Mouse (Mus musculus): ENCODE data around the gene Hmx3.

The Hmx3 gene

DNA sequence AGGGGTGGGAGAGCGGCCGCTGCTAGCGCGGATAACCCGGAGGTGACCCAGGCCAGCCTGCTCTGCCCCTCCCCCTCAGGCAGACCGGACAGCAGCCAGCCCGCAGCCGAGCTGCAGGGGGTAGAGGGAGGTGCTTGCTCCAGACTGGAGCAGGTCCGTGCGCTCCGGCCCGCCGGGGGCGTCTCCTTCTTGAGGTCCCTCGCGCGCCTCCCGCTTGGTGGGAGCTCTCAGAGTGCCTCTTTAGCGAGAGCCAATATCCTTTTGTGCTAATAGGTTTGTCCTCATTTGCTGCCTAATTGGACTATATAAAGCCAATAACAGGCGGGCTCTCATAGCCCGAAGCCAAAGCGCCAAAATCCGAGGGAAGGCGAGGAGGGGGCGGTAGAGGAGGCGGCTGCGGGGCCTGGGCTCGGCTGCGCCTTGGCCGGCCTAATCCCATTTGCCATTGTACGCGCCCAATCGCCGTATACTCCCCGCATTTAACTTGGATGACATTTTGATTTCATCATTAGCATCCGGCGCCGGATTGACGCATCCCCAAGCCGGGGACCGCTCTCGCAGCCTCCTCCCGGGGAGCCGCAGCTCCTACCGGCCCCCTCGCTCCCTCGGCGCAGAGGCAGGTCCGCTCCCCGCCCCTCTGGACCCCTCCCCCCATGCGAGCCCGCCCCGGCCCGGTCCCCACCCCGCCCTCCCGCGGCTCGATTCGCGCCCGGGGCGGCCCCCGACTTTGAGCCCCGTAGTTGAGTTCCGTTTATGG is at the start of gene Hmx3:
TSS of gene Hmx3 (plus strand) at position 753 of the 757 bp plus-strand sequence.
- no peak for DNase-seq (ENCODE audit: low read depth, low spot score)

DNA sequence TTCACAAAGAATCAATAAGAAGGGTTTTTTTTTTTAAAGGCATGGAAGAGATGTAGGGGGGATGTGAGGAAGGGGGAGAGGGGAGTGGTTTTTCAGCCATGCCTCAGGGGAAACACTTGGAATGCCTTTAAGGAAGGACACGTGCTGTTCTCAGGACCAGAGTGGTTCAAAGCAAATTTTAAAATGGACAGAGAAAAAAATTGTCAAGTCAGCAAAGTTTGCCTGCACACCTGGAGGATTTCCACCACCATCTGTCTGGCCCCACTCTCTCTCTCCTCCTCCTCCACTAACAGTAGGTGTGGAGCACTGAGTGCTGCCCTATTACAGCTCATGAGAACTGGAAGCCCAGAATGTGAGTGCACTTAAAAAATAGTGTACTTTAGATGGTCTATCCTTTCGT is 38.9 kb upstream of the Hmx3 start:
- no peak for DNase-seq (ENCODE audit: low read depth, low spot score)

DNA sequence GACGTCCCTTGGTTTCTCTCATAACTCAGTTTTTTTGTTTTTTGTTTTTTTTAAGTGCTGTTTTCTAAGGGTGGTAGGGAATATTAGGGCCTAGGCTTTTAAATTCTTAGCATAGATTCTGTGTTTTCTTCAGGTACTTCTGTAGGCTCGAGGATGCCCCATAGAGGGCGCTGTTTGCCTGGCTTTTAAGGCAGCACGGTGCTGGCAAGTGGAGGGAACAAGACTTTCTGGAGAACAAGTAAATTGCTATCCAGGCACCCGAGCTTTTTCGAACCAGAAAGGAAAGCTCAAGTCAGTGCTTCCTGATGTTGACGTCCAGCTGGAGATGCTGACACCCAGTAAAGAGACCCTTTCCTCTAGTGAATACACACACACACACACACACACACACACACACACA is 2.7 kb upstream of the Hmx3 start:
- DNase-seq (ENCODE audit: low read depth, low spot score), result peak; percentile 58

DNA sequence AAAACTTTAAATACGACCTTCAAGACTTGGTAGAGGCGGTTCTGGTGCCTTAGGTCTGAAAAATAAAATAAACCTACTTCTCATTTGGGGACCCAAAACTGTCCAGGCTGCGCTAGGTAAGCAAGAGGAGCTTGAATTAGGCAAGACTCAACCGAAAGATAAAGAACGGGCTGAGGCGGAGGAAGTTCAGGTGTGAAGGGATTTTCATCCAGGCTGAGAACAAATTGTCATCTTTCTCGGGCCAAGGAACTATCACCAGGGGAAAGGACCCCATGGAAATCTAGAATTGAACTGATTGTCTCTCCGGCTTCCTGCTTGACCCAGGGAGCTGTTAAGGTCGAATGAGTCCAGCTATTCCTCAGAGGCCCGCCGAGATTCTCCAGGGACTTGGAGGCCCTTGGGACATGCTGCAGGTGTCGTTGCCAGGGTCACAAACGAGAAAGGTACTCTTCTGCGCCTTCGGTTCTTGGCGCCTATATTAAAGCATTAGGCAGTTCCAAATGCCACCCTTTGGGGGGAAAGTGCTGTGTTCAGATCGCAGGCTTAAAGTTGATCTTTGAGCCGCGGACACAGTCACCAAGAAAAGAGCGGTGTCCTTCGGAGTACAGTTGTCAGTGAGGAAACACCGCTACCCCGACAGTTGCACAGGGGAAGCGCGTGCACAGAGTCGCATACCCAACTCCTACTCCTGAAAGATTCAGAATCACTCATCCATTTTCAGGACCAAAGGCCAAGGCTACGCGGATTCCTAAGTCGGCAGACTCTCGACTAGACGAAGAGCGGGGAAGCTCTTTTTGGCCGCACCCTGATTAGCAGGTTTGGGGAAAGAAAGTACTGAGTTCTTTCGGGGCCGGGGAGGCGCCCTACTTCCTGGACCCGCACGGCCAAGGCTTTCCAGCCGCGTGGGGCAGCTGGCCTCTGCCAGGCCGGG is 1.2 kb upstream of the Hmx3 start:
- no peak for DNase-seq (ENCODE audit: low read depth, low spot score)

DNA sequence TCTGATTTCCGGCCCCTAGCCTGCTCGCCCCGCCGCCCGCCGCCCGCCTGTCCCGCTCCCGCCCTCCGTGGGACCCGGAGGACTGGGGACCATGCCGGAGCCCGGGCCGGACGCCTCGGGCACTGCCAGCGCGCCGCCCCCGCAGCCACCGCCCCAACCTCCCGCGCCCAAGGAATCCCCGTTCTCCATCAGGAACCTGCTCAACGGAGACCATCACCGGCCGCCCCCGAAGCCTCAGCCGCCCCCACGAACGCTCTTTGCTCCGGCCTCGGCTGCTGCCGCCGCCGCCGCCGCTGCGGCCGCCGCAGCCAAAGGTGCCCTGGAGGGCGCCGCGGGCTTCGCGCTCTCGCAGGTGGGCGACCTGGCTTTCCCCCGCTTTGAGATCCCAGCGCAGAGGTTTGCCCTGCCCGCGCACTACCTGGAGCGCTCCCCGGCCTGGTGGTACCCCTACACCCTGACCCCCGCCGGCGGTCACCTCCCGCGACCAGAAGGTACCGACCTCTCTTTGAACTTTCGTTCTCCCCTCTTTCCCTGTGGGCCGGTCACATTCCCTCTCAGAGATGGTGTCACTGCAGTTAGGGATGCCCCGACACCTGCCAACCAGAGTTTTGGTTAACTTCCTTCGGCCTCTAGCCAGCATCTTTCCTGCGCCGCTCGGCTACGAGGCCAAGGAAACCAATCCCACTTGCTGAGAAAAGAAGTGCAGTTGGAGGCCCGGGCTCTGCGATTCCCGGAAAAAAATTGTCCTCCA is 380 bp downstream of the Hmx3 start:
- no peak for DNase-seq (ENCODE audit: low read depth, low spot score)

DNA sequence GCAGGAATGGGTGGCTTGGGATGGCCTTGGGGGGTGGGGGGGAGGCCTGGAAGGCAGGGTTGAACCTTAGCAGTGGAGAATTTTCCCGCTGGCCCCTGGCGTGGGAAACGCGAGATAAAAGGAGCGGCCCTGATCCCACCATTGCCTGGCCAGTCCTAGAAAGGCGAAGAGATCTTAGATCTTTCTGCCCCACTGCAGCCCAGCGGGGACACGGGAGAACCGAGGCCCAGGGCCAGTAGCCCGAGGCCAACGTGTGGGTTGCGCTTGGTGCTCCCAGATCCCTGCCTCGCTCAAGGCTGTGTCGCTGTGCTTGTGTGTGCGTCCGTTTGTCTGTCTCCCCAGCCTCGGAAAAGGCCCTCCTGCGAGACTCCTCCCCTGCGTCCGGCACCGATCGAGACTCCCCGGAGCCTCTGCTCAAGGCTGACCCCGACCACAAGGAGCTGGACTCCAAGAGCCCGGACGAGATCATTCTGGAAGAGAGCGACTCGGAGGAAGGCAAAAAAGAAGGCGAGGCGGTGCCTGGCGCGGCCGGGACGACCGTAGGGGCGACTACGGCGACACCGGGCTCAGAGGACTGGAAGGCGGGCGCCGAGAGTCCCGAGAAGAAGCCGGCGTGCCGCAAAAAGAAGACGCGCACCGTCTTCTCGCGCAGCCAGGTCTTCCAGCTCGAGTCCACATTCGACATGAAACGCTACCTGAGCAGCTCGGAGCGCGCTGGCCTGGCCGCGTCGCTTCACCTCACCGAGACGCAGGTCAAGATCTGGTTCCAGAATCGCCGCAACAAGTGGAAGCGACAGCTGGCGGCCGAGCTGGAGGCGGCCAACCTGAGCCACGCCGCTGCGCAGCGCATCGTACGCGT is 1.2 kb downstream of the Hmx3 start:
- DNase-seq (ENCODE audit: low read depth, low spot score), result no peak

DNA sequence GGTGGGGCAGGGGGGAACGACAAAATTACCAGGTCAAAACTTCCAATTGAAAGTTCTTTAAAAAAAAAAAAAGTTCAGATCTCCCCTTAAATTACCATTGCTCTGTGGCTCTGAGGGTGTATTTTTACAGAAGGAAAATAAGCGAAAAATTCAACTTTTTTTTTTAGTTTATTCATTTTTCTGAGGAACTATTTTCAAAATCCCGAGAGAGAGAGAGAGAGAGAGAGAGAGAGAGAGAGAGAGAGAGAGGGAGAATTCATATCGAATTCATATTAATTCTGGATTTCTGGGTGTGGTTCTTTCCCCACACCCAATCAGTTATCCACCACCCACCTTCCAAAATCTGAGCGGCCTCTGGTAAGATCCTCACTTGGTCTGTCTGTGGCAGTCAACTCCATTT is 2.2 kb downstream of the Hmx3 start:
- no peak for DNase-seq (ENCODE audit: low read depth, low spot score)

DNA sequence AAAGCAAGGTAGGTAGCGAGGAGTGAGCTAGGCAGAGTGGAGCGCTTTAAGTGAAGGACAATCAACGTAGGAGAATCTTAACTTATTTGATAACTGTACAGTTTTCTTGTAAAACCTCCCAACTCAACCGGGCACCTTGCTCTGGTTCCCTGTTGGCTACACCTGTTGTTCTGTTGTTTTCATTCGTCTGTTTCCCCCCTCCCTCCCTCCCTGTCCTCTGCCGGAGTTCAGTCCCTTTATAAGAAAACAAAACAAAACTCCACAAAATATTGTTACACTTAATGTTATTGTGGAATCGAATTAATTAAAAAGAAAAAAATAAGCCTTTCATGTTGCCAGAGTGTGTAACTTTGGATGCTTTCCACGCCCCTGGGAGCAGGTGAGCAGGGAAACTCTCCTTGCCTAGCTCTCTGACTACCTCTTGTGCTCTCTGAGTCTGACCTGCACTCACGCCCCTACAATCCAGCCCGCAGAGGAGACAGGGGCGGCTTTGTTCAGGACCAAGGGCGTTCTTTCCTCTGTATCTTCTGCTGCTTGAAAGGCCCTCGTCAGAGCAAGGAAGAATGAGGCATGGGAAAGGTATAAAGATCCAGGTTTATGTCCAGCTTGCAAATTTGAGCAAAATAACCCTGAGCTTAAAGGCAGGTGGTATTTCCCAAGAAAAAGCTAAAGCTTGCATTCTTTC is 3.2 kb downstream of the Hmx3 start:
- no peak for DNase-seq (ENCODE audit: low read depth, low spot score)

DNA sequence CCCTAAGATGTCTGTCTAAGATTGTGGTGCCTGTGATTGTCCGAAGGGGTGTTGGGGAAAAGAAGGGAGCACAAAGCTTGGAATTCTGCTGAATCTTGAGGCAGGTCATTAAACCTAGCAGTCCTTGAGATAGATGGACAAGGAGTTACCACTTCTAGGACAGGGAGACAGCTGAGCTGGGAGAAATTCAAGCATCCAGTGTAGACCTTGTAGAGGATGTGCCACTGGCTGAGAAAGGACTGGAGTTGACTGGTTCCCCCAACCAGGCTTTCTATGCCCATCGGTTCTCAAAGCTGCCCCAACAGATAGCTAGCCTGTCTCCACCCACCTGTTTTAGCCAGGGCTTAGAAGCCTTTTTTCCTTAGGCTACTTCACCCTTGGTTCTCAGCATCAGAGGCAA is 3.8 kb downstream of the Hmx3 start:
- DNase-seq (ENCODE audit: low read depth, low spot score), result no peak

DNA sequence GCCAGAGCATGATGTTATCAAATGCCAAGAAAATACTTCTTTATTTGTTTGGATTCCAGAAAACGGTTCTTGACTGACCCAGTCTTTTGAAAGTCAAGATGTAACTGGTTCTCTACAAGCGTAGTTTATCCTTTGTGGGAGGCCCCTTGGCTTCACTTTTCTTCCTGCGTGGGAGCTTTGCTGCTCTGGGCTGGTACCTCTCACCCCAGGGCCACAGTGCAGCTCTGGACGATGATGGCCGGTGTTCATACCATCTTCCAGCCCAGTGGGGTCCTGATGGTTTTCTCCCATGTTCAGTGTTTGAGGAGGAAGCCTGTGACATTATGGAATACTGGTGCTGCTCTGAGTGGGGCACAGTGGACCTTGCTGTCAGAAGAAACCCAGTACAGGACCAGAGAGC is 4.8 kb downstream of the Hmx3 start:
- DNase-seq (ENCODE audit: low read depth, low spot score), result no peak

DNA sequence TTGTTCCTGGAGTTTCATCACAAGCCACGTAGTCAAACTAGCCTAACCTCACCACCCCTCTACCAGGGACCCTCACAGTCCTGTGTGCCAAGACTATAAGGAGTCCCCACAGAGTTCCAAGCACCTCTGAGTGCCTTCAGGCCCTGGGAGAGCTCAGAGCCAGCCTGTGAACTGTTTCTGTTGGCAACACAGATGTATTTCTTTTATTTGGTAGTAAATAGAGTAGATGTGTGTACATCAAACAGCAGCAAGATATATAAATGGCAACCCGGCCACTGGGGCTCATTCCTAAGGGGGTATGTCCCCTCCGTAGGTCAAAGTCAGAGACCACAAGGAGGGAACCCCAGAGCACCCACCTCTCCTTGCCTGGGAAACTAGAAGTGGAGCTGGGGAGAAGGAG is 5.8 kb downstream of the Hmx3 start, which contains the start of gene Hmx2:
TSS of gene Hmx2 (plus strand) at position 301 of the 400 bp plus-strand sequence.
- DNase-seq (ENCODE audit: low read depth, low spot score), result no peak

DNA sequence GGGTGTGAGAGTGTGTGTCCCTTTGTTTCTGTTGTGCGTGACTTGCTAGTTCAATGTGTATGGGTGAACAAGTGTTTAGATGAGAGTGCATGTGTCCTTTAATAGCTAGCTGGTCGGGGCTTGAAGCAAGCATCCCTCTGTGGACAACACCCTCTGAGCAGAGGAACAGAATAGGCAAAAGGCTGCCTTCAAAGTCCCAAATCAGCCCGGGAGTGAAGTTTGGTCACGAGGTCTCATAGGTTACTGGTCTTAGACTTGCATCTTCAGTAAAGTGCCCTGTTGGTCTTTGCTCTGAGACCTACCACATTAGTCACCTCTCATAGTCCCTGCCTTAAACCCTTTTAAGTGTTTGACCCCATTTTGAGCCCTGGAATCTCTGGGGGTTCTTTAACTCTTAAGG is 8.8 kb downstream of the Hmx3 start:
- DNase-seq (ENCODE audit: low read depth, low spot score), result no peak

DNA sequence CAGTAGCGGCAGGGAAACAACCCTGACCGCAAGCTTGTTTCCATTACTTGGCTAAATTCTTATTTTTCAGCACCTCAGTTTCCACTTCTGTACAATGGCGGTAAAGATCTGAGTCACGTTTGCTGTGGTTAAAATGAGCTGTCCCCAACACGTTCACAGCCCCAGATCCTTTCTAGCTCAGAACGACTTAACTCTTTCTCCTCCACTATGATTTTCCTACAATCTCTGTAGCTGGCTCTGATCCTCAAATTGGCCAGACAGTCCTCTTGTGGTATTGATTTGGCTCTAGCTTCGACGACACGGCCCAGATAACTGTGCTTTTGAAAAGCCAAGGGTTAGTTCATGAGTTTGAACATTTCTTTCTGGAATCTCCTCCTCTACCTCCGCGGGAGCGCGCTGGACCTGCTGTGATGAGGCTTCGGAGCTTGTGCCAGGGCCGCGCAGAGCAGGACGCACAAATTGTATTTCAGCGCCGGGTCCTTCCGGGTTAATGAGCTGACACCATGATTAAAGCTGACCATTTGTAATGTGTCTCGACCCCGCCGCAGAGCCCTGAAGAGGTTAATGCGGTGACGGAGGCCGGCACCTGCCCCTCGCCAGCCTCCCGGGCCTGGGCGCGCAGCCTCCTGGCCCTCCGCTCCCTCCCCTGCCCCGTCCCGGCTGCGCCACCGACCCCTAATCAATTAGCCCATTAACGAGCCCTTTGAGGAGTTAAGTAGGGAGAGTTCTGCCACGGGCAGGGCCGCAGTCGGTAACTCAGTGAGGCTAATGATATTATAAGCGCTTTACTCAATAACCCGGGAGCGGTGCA is 9.5 kb downstream of the Hmx3 start:
- DNase-seq (ENCODE audit: low read depth, low spot score), result no peak

DNA sequence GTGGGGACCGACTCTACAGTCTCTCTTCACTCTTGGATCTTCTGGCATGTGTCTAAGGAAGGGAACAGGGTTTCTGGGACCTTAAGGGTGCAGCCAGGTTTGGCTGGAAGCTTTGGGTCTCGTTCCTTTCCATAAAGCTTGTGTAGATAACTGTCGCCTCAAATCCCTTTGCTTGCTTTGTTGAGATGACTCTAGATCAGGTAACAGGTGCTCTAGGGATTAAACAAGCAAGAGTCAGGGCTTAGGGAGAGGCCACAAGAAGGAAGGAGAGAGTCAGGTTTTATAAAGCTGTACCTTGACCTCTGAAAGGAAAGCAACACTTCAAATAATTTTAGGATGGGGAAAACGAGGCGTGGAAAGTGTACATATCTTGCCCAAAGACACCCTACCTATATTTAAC is 10.1 kb downstream of the Hmx3 start:
- no peak for DNase-seq (ENCODE audit: low read depth, low spot score)

DNA sequence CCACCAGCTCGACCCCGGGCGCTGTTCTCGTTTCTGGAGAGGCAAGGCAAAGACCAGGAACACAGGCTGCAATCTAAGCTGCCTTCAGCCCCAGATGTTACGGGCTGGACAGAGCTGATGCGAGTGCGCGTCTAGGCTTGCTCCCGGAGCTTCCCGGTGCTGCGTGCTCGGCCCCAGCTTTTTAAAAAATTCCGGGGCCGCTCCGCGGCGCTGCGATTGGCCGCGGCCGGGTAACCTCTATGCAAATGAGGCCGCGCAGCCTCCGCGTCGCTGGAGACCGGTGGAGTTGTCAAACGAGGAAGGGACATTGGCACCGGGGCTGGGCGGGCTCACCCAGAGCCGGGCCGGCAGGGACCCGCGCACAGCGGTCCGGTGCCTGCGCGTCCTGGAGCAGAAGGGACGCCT is 11.1 kb downstream of the Hmx3 start:
- DNase-seq (ENCODE audit: low read depth, low spot score), result no peak

DNA sequence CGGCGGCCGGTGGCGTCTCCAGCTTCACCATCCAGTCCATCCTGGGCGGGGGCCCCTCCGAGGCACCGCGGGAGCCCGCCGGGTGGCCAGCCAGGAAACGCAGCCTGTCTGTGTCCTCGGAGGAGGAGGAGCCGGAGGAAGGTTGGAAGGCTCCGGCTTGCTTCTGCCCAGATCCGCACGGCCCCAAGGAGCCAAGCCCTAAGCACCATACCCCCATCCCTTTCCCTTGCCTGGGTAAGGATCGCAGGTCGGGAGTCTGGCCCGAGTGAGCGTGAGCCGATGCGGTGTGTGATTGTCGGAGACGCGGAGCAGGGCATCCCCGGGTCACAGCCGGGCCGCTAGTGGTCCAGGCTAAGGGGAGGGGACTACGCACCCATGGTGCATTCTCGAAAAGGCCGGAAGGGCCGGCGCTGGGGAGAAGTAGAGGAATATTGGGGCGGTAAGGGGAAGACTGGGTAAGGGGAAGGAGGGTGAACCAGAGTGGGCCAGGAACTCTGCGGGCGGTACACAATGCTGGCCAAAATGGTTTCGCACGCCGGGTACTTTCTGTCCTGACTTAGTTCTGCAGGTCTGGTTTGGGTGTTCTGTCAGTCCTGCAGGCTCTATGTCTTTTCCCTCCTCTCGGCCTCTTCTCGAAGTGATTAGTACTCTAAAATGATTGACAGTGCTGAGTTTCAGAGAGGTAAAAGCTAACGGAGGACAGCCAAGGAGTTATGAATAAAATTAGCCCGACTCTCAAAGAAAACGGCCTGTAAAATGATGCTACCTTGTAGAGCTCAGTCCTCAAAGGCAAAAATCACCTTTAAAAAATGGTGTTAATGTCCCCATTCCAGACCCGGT is 11.9 kb downstream of the Hmx3 start:
- DNase-seq (ENCODE audit: low read depth, low spot score), result no peak

DNA sequence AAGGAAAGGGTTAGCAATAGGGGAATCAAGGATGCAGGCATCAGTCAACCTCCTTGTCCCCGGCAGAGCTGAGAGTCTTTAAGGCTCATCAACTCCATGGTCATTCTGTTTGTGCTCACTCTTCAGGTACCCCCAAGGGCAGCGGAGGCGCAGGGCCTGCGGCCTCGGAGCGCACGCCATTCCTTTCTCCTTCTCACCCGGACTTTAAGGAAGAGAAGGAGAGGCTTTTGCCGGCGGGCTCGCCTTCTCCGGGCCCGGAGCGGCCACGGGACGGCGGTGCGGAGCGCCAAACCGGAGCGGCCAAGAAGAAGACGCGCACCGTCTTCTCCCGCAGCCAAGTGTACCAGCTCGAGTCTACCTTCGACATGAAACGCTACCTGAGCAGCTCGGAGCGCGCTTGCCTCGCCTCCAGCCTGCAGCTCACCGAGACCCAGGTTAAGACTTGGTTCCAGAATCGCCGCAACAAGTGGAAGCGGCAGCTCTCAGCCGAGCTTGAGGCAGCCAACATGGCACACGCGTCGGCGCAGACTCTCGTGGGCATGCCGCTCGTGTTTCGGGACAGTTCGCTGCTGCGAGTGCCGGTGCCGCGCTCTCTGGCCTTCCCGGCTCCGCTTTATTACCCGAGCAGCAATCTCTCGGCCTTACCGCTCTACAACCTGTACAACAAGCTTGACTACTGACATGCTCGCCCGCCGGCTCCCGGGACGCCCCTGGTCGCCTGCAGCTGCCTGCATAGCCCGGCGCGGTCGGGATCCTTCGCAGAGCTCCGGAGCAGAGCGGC is 12.8 kb downstream of the Hmx3 start:
- no peak for DNase-seq (ENCODE audit: low read depth, low spot score)

DNA sequence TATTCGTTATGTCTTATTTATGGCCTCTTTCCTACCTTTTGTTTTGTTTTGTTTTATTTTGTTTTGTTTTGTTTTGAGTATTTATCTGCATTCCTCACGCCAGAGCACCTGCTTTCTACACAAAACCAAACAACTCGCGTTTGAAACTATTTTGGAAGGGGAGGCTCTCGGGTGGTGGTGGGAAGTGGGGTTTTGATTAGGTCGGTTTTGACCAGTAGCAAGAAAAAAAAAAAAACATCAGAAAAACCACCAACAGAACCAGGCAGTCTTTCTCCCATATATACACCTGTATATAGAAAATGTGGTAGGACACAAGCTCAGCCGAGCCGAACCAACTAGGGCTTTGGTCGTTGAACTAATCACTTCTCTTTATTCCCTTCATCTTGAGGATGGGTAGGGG is 13.4 kb downstream of the Hmx3 start:
- no peak for DNase-seq (ENCODE audit: low read depth, low spot score)
